Mouse (Mus musculus): ENCODE measurements around the gene Jph3. TPM values are rescaled to one million over a fixed set of nuclear protein-coding genes. Genes with fewer than 3 reads are reported as not detected.

The Jph3 gene
- polyA plus RNA-seq, 1 experiment from 2014 or later: 106 TPM

- H3K27ac ChIP-seq (ENCODE audit: low read depth, low read length): no peak overlapping the region
Measured at GRCm38 (mm10) chr8:121809524-121810155, 80.2 kb downstream of the Jph3 start.

GRCm38 (mm10) chr8:121811502-121811901 is 82.1 kb downstream of the Jph3 start:
- Histone ChIP-seq H3K36me3 (ENCODE audit: control insufficient read depth, insufficient read depth, low read length) (peaks cover 11% of the 10 kb centered on the region; the same call in 1 of the 2 replicates), H3K4me2 (ENCODE audit: low read length) (no peak overlapping the region), H3K9ac (ENCODE audit: low read depth, low read length) (no peak overlapping the region), H3K4me3 (ENCODE audit: low read length) (no peak overlapping the region), H3K9me3 (ENCODE audit: control insufficient read depth, low read length) (no peaks in the 10 kb centered on the region), H3K4me1 (ENCODE audit: control insufficient read depth, insufficient read depth, low read depth, low read length) (no peaks in the 10 kb centered on the region), H3K27me3 (replicated peaks; ENCODE audit: control insufficient read depth, insufficient read depth, low read length) (no peaks in the 10 kb centered on the region), H3K27ac (ENCODE audit: low read depth, low read length) (no peak overlapping the region)
- no peak for ATAC-seq
- 92% methylated on average over 3 of the region's 3 CpGs for WGBS

More at GRCm38 (mm10) chr8:121809524-121810155, 80.2 kb downstream of the Jph3 start:
- WGBS: 94% methylated on average over 11 of the region's 11 CpGs
- H3K9ac ChIP-seq (ENCODE audit: low read depth, low read length): no peak overlapping the region
- no peaks in the 10 kb centered on the region for H3K27me3 ChIP-seq (replicated peaks; ENCODE audit: control insufficient read depth, insufficient read depth, low read length)
- no peak overlapping the region for H3K4me2 ChIP-seq (ENCODE audit: low read length)
- H3K9me3 ChIP-seq (ENCODE audit: control insufficient read depth, low read length): no peaks in the 10 kb centered on the region
- peaks cover 22% of the 10 kb centered on the region for H3K36me3 ChIP-seq (ENCODE audit: control insufficient read depth, insufficient read depth, low read length)
- H3K4me1 ChIP-seq (ENCODE audit: control insufficient read depth, insufficient read depth, low read depth, low read length): no peaks in the 10 kb centered on the region
- ATAC-seq: no peak
- no peak overlapping the region for H3K4me3 ChIP-seq (ENCODE audit: low read length)

GRCm38 (mm10) chr8:121811931-121812570 is 82.6 kb downstream of the Jph3 start:
- Histone ChIP-seq H3K27me3 (replicated peaks; ENCODE audit: control insufficient read depth, insufficient read depth, low read length) (no peaks in the 10 kb centered on the region), H3K9me3 (ENCODE audit: control insufficient read depth, low read length) (no peaks in the 10 kb centered on the region), H3K9ac (ENCODE audit: low read depth, low read length) (no peak overlapping the region), H3K36me3 (ENCODE audit: control insufficient read depth, insufficient read depth, low read length) (peaks cover 11% of the 10 kb centered on the region; the same call in 1 of the 2 replicates), H3K27ac (ENCODE audit: low read depth, low read length) (no peak overlapping the region), H3K4me2 (ENCODE audit: low read length) (no peak overlapping the region), H3K4me1 (ENCODE audit: control insufficient read depth, insufficient read depth, low read depth, low read length) (no peaks in the 10 kb centered on the region), H3K4me3 (ENCODE audit: low read length) (no peak overlapping the region)
- ATAC-seq: no peak
- WGBS: 89% methylated on average over 12 of the region's 12 CpGs

- Histone ChIP-seq H3K9ac (ENCODE audit: low read depth, low read length) (no peak overlapping the region; the same call in 1 of the 2 replicates), H3K36me3 (ENCODE audit: control insufficient read depth, insufficient read depth, low read length) (peaks cover 14% of the 10 kb centered on the region), H3K27me3 (replicated peaks; ENCODE audit: control insufficient read depth, insufficient read depth, low read length) (no peaks in the 10 kb centered on the region), H3K4me3 (ENCODE audit: low read length) (no peak overlapping the region), H3K9me3 (ENCODE audit: control insufficient read depth, low read length) (no peaks in the 10 kb centered on the region), H3K4me1 (ENCODE audit: control insufficient read depth, insufficient read depth, low read depth, low read length) (no peaks in the 10 kb centered on the region), H3K27ac (ENCODE audit: low read depth, low read length) (no peak overlapping the region), H3K4me2 (ENCODE audit: low read length) (no peak overlapping the region)
- 83% methylated on average over 7 of the region's 7 CpGs for WGBS
- no peak for ATAC-seq
Measured at GRCm38 (mm10) chr8:121818226-121818625, 88.8 kb downstream of the Jph3 start.

- 89% methylated on average over 6 of the region's 6 CpGs for WGBS
- H3K27ac ChIP-seq (ENCODE audit: low read depth, low read length): no peak overlapping the region
Measured at GRCm38 (mm10) chr8:121820840-121821239, 91.4 kb downstream of the Jph3 start.

GRCm38 (mm10) chr8:121821320-121821719 is 91.9 kb downstream of the Jph3 start:
- H3K27me3 ChIP-seq (replicated peaks; ENCODE audit: control insufficient read depth, insufficient read depth, low read length): no peaks in the 10 kb centered on the region
- no peaks in the 10 kb centered on the region for H3K9me3 ChIP-seq (ENCODE audit: control insufficient read depth, low read length)
- H3K4me1 ChIP-seq (ENCODE audit: control insufficient read depth, insufficient read depth, low read depth, low read length): no peaks in the 10 kb centered on the region
- no peak overlapping the region for H3K27ac ChIP-seq (ENCODE audit: low read depth, low read length)
- no peak overlapping the region for H3K4me2 ChIP-seq (ENCODE audit: low read length)
- H3K36me3 ChIP-seq (ENCODE audit: control insufficient read depth, insufficient read depth, low read length): peaks cover 8% of the 10 kb centered on the region; the same call in 1 of the 2 replicates
- no peak overlapping the region for H3K9ac ChIP-seq (ENCODE audit: low read depth, low read length)
- 86% methylated on average over 11 of the region's 11 CpGs for WGBS
- no peak for ATAC-seq
- H3K4me3 ChIP-seq (ENCODE audit: low read length): no peak overlapping the region

More at GRCm38 (mm10) chr8:121820840-121821239, 91.4 kb downstream of the Jph3 start:
- Histone ChIP-seq H3K9ac (ENCODE audit: low read depth, low read length) (no peak overlapping the region), H3K27me3 (replicated peaks; ENCODE audit: control insufficient read depth, insufficient read depth, low read length) (no peaks in the 10 kb centered on the region), H3K36me3 (ENCODE audit: control insufficient read depth, insufficient read depth, low read length) (peaks cover 8% of the 10 kb centered on the region; the same call in 1 of the 2 replicates), H3K4me2 (ENCODE audit: low read length) (no peak overlapping the region), H3K4me3 (ENCODE audit: low read length) (no peak overlapping the region), H3K4me1 (ENCODE audit: control insufficient read depth, insufficient read depth, low read depth, low read length) (no peaks in the 10 kb centered on the region), H3K9me3 (ENCODE audit: control insufficient read depth, low read length) (no peaks in the 10 kb centered on the region)
- no peak for ATAC-seq

GRCm38 (mm10) chr8:121821770-121822169 is 92.3 kb downstream of the Jph3 start:
- Histone ChIP-seq H3K4me2 (ENCODE audit: low read length) (no peak overlapping the region), H3K9me3 (ENCODE audit: control insufficient read depth, low read length) (no peaks in the 10 kb centered on the region), H3K36me3 (ENCODE audit: control insufficient read depth, insufficient read depth, low read length) (peaks cover 8% of the 10 kb centered on the region; the same call in 1 of the 2 replicates), H3K9ac (ENCODE audit: low read depth, low read length) (no peak overlapping the region), H3K4me1 (ENCODE audit: control insufficient read depth, insufficient read depth, low read depth, low read length) (no peaks in the 10 kb centered on the region), H3K27ac (ENCODE audit: low read depth, low read length) (no peak overlapping the region), H3K27me3 (replicated peaks; ENCODE audit: control insufficient read depth, insufficient read depth, low read length) (no peaks in the 10 kb centered on the region), H3K4me3 (ENCODE audit: low read length) (no peak overlapping the region)
- no peak for ATAC-seq
- 90% methylated on average over 7 of the region's 9 CpGs for WGBS

- Histone ChIP-seq H3K4me3 (ENCODE audit: low read length) (no peak overlapping the region), H3K36me3 (ENCODE audit: control insufficient read depth, insufficient read depth, low read length) (no peaks in the 10 kb centered on the region), H3K9me3 (ENCODE audit: control insufficient read depth, low read length) (no peaks in the 10 kb centered on the region), H3K4me1 (ENCODE audit: control insufficient read depth, insufficient read depth, low read depth, low read length) (peaks cover 16% of the 10 kb centered on the region), H3K27ac (ENCODE audit: low read depth, low read length) (no peak overlapping the region), H3K9ac (ENCODE audit: low read depth, low read length) (no peak overlapping the region), H3K27me3 (replicated peaks; ENCODE audit: control insufficient read depth, insufficient read depth, low read length) (no peaks in the 10 kb centered on the region), H3K4me2 (ENCODE audit: low read length) (peak overlapping the region; percentile 82; the same call in 1 of the 2 replicates)
- no peak for ATAC-seq
- 97% methylated on average over 5 of the region's 5 CpGs for WGBS
Measured at GRCm38 (mm10) chr8:121827726-121828125, 98.3 kb downstream of the Jph3 start.

GRCm38 (mm10) chr8:121828376-121829023 is 99.1 kb downstream of the Jph3 start:
- Histone ChIP-seq H3K9me3 (ENCODE audit: control insufficient read depth, low read length) (no peaks in the 10 kb centered on the region), H3K9ac (ENCODE audit: low read depth, low read length) (peak overlapping the region; percentile 71), H3K27ac (ENCODE audit: low read depth, low read length) (no peak overlapping the region), H3K4me2 (ENCODE audit: low read length) (peak overlapping the region; percentile 82), H3K4me3 (ENCODE audit: low read length) (peak overlapping the region; percentile 60), H3K27me3 (replicated peaks; ENCODE audit: control insufficient read depth, insufficient read depth, low read length) (no peaks in the 10 kb centered on the region), H3K36me3 (ENCODE audit: control insufficient read depth, insufficient read depth, low read length) (no peaks in the 10 kb centered on the region), H3K4me1 (ENCODE audit: control insufficient read depth, insufficient read depth, low read depth, low read length) (peaks cover 16% of the 10 kb centered on the region)
- 39% methylated on average over 10 of the region's 10 CpGs for whole genome bisulfite sequencing
- ATAC-seq: no peak

Measured in hindbrain, embryonic 16.5 days (tissue).